Mouse (Mus musculus) heart, adult 2 months (tissue): ENCODE data around the gene Clps.

Experiments used
- CTCF ChIP-seq: fragments of 200-600 bp; IDR thresholded peaks from 2 replicates; pipeline ENCODE4 v1.8.1; 2022; ENCODE audit warnings: antibody characterized with exemption, mild to moderate bottlenecking, moderate library complexity
- POLR2A ChIP-seq: fragments of 200-500 bp; IDR thresholded peaks from 2 replicates; pipeline ENCODE4 v1.6.1; 2011; ENCODE audit warnings: mild to moderate bottlenecking, low read depth, low read length, control low read depth; ENCODE audit not compliant: insufficient read depth

GRCm38 (mm10) chr17:28561613-28562012 lies 1.0 kb upstream of the Clps start:
- TF ChIP-seq CTCF = no peak
- TF ChIP-seq POLR2A = no peak
